Mouse (Mus musculus) cerebellum, adult 2 months (tissue): ENCODE measurements at regions not wholly inside any gene's neighbourhood (a gene's known extent, or its start where the extent isn't known, plus 50 kb on each side); places are given as distances from the start of the nearest gene placed in this dataset.

Source experiments
- CTCF ChIP-seq: fragments of 200-500 bp; IDR thresholded peaks from 2 replicates; pipeline ENCODE4 v1.5.1; 2011; ENCODE audit warnings: low read depth, mild to moderate bottlenecking, control low read depth, low read length, moderate library complexity, borderline replicate concordance; ENCODE audit not compliant: insufficient read depth
- POLR2A ChIP-seq: fragments of 200-500 bp; IDR thresholded peaks from 2 replicates; pipeline ENCODE4 v1.6.1; 2011; ENCODE audit warnings: low read length, control low read depth, borderline replicate concordance; ENCODE audit not compliant: insufficient read depth

DNA sequence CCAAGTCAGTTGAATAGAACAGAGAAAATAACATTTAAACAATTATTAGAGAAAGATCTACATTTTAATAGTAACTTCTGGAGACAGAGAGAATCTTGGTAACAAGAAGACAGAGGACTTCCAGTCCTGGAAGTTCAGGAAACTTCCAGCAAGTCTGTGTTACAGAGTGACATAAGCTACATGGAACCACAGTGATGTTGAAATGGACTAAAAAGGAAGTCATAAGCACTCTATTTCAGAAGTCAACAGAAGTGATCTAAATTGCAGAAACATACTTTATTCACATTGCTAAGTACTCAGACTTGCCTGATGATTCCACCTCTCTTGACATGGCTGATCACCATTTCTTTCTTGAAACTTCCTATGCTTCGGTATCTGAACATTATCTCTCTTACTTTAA is 1051.7 kb downstream of the 5730522E02Rik start:
- TF ChIP-seq CTCF (no peak), POLR2A (no peak)
